Mouse (Mus musculus) urinary bladder, postnatal 36 days (tissue): ENCODE measurements around the gene Gm13023.
"Not testable (repeated sequence)": the region's sequence is repeated elsewhere in the genome, so short reads cannot be mapped to it uniquely, and the experiment has no call there.

Source experiments
- DNase-seq, 2 experiments: peaks; one replicate each; pipeline ENCODE4 v3.0.0; 2022; ENCODE audit warnings: low spot score in 2 of 2, mixed read lengths in 1 of 2

The Gm13023 gene

GRCm38 (mm10) chr4:143789052-143789451 lies at the start of gene Gm13023:
Gm13023 (plus strand) TSS chr4:143789352.
- DNase-seq: not testable (repeated sequence)

- no peak for DNase-seq
Observed at GRCm38 (mm10) chr4:143815993-143816392, 26.8 kb downstream of the Gm13023 start, which contains the start of gene Gm13084. Gm13084 (minus strand) TSS chr4:143816093.
